Mouse (Mus musculus) cerebellum, adult 2 months (tissue): ENCODE results near the gene Pck2. TPM values are rescaled to one million over a fixed set of nuclear protein-coding genes. Genes with fewer than 3 reads are reported as not detected.
A peak's percentile ranks its signal among the peaks of the same experiment; 100 is the strongest.

Source experiments
- DNase-seq, 2 experiments: peaks; one replicate each; pipeline ENCODE4 v3.0.0; 2021
- H3K27ac ChIP-seq: fragments of 200-500 bp; 2 replicates; pipeline ENCODE4 v1.5.1; 2012; ENCODE audit warnings: low read length, control low read depth, inconsistent platforms; ENCODE audit not compliant: insufficient read depth
- H3K27me3 ChIP-seq: fragments of 200-500 bp; 2 replicates; pipeline ENCODE4 v1.6.1; 2012; ENCODE audit warnings: inconsistent platforms, mild to moderate bottlenecking, low read length, moderate library complexity; ENCODE audit not compliant: control insufficient read depth, insufficient read depth
- H3K4me1 ChIP-seq: fragments of 200-500 bp; 2 replicates; pipeline ENCODE4 v1.6.1; 2011; ENCODE audit warnings: low read length; ENCODE audit not compliant: control insufficient read depth, insufficient read depth
- H3K4me3 ChIP-seq: fragments of 200-500 bp; replicated peaks from 2 replicates; pipeline ENCODE3; 2011; ENCODE audit warnings: mild to moderate bottlenecking, low read depth, low read length, control low read depth; ENCODE audit not compliant: insufficient read depth
- CTCF ChIP-seq: fragments of 200-500 bp; IDR thresholded peaks from 2 replicates; pipeline ENCODE4 v1.5.1; 2011; ENCODE audit warnings: low read depth, mild to moderate bottlenecking, control low read depth, low read length, moderate library complexity, borderline replicate concordance; ENCODE audit not compliant: insufficient read depth
- POLR2A ChIP-seq: fragments of 200-500 bp; IDR thresholded peaks from 2 replicates; pipeline ENCODE4 v1.6.1; 2011; ENCODE audit warnings: low read length, control low read depth, borderline replicate concordance; ENCODE audit not compliant: insufficient read depth
- WGBS: fragments of 180-500 bp; shearing (Covaris S2); methylation state at CpG from one replicate; pipeline ENCODE4 v1.1.7; 2018; 5-methylcytosine and 5-hydroxymethylcytosine counted together
- polyA plus RNA-seq: library from polyadenylated mRNA; depleted of rRNA; stranded (reverse); fragments of >200 nt; gene quantifications from 2 replicates; pipeline ENCODE4 v1.2.3, GENCODE M21; 2012

Pck2 gene
- polyA plus RNA-seq, 1 experiment: 44.8 TPM

DNA sequence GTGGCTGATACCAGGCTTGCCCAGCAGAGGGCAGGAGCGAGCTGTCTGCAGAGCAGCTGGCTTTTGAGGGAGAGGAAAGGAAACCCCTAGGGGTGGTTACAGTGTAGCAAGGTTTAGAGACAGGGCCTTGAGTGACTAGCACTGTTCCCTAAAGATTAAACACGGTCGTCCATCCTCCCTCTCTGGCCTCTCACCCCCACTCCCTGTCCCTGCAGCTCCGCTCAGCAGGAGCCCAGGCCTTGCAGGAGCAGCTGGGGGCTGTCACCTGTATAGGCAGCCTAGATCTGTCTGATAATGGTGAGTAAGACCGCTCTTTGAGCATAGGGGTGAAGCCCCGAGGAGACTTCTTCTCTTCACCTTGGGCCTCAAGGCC, 42.6 kb upstream of the Pck2 start:
- no peak for TF ChIP-seq POLR2A
- peak; percentile 98 for TF ChIP-seq CTCF
- Histone ChIP-seq H3K27ac (no peak overlapping the region), H3K4me3 (no peak overlapping the region), H3K4me1 (peaks cover 8% of the 10 kb centered on the region), H3K27me3 (no peaks in the 10 kb centered on the region)
- 33% methylated on average over 6 of the region's 6 CpGs for WGBS
- DNase-seq: peak; percentile 79 to 92

DNA sequence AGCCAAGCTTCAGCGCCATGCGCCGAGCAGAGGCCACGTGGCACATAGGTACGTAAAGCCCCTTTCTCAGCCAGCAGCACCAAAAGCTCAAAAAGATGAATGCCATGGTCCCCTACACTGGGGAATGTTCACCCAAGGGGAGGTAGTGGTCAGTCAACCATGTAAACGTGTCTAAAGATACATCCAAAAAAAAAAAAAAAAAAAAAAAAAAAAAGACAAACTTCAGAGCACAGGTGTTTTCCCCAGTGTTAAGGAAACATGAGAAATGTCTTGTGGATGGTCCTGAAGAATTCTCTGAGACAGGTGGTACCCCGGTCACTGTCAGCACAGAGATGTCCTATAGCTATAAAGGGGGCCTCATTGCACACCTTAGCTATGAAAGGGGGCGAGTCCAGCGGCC, 34.5 kb upstream of the Pck2 start:
- Histone ChIP-seq H3K4me1 (no peaks in the 10 kb centered on the region), H3K4me3 (no peak overlapping the region), H3K27ac (no peak overlapping the region), H3K27me3 (no peaks in the 10 kb centered on the region)
- no peak for TF ChIP-seq POLR2A
- no peak for TF ChIP-seq CTCF
- 79% methylated on average over 9 of the region's 9 CpGs for WGBS
- DNase-seq: no peak

DNA sequence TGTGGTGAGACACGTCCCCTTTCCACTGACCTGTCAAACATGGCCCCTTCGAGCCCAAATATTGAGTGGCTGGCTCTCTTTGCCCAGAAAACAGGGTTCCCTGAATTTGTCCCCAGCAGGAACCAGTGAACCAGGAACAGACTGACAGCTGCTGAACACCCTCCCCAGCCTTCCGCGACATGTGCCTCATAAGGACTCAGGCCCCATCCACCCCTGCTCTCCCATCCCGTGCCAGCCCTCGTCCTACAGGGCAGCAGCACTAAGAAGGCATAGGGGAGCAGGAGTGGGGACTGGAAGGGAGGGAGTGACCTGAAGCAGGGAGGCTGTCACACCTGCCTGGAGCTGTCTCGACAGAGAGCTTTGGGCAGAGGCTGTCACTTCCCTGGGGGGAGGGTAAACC, 32.3 kb upstream of the Pck2 start:
- TF ChIP-seq POLR2A (no peak), CTCF (no peak)
- Histone ChIP-seq H3K4me1 (no peaks in the 10 kb centered on the region), H3K27ac (no peak overlapping the region), H3K27me3 (no peaks in the 10 kb centered on the region), H3K4me3 (no peak overlapping the region)
- WGBS: 27% methylated on average over 7 of the region's 7 CpGs
- DNase-seq: no peak

DNA sequence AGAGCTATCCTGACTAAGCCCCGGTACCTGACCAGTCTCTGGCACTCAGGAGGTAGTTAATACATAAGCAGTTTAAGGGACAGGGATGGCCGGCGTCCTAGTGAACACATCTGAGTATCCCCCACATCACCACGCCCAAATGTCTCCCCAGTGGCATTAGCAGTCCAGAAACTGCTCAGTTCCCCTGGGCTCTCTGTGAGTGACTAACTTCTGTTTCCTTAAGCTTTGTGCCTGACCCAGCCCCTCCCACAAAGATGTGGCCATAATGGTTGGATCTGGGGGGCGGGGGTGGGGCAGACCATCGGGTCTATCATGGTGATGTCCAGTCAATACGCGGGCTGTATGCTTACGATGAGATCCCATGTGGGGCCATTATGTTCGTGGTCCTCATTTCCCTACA, 30.5 kb upstream of the Pck2 start:
- WGBS: 70% methylated on average over 10 of the region's 10 CpGs
- Histone ChIP-seq H3K27me3 (no peaks in the 10 kb centered on the region), H3K27ac (no peak overlapping the region), H3K4me1 (no peaks in the 10 kb centered on the region), H3K4me3 (no peak overlapping the region)
- no peak for DNase-seq
- TF ChIP-seq CTCF: no peak
- TF ChIP-seq POLR2A: no peak

DNA sequence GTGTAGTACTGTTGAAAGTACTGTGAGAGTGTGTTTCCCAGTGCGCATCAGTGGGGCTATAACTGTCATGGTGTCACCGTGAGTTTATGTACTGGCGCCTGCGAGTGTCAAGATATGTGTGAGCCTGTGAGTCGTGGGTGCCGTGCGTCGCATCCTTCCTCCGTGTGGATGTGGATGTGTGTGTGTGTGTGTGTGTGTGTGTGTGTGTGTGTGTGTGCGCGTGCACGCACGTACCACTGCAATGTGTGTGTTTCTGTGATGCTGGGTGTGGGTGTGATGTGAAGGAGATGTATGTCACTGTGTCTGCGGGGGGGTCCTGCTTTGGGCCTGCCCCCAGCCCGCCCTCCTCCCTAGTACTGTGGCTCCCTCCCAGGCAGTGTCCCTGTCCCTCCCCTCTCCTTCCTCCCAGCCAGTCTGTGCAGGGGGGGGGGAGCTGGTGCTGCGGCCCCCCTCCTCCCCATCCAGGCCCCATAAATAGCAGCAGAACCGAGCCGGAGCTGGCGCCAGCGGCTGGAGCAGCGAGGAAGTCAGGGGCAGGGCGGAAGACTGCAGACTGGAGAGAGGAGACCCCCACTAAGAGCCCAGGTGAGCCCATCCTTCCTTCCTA, 29.8 kb upstream of the Pck2 start, which contains the start of gene Cpne6:
TSS of gene Cpne6 (plus strand) at position 321 of the 607 bp plus-strand sequence.
- H3K27me3 ChIP-seq: no peaks in the 10 kb centered on the region
- no peak within 1 kb of the TSS for H3K27ac ChIP-seq
- no peak within 1 kb of the TSS for H3K4me3 ChIP-seq
- TF ChIP-seq POLR2A: no peak
- TF ChIP-seq CTCF: no peak
- no peaks in the 10 kb centered on the region for H3K4me1 ChIP-seq
- 69% methylated on average over 22 of the region's 22 CpGs for WGBS
- DNase-seq: no peak

DNA sequence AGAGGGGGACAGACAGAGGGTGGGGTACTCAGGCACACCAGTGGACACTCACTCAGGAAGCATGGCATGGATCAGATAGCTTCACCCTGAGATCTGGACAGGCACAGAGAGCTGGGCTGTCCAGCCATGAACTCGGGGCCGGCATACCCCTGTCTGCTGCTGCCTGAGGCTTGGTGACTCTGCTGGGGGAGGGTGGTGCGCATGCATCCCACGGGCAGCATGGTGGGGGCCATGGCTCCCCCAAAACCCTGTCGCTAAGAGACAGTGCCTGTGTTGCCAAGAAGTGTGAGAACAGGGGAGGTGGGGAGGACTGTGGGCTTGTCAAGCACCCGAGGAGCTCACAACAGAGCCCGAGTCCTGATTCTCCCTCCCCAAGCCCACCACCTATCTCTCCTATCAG, 29.0 kb upstream of the Pck2 start:
- Histone ChIP-seq H3K4me3 (no peak overlapping the region), H3K27me3 (no peaks in the 10 kb centered on the region), H3K4me1 (no peaks in the 10 kb centered on the region), H3K27ac (no peak overlapping the region)
- TF ChIP-seq CTCF (no peak), POLR2A (no peak)
- 19% methylated on average over 7 of the region's 7 CpGs for WGBS
- no peak for DNase-seq

DNA sequence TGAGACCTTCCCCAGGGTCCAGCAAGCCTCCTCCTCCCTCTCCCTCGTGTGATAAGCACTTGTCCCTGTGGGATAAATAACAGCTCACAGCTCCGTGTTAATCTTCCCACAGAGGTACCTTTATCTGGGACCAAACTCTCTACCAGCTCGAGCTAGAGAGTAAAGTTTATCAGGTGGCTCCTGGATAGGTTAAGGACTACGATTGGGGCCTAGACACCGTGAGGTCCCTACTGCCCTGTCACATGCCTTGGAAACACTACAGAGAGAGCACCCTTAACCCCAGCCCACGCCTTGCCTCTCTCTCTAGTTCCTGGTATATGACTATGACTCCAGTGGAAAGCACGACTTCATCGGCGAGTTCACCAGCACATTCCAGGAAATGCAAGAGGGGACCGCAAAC, 26.1 kb upstream of the Pck2 start:
- Histone ChIP-seq H3K27me3 (no peaks in the 10 kb centered on the region), H3K4me3 (no peak overlapping the region), H3K4me1 (0 out of 2 replicates have a peak, but pooled peaks cover under 1% of the 10 kb centered on the region), H3K27ac (no peak overlapping the region)
- DNase-seq: no peak
- TF ChIP-seq CTCF (no peak), POLR2A (no peak)
- WGBS: 78% methylated on average over 10 of the region's 10 CpGs

DNA sequence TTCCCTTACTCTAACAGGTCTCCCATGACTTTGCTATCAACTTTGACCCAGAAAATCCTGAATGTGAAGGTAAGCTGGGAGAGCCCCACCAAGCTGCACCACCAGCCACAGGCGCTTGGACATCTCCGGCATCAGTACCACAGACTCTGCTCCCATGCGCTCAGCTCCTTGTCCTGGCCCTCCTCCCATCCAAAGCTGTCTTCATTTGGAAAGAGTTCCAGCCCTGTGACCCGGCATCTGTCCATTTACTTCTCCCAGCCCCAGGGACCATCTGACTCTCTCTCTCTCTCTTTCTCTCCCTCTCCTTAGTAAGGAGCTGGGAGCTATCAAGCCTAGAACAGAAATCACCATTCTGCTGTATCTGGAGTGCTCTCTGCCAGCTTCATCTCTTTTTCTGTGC, 24.2 kb upstream of the Pck2 start:
- no peak for DNase-seq
- H3K4me3 ChIP-seq: no peak overlapping the region
- no peak for TF ChIP-seq CTCF
- no peak for TF ChIP-seq POLR2A
- no peak overlapping the region for H3K27ac ChIP-seq
- no peaks in the 10 kb centered on the region for H3K27me3 ChIP-seq
- peaks cover 2% of the 10 kb centered on the region; the same call in 1 of the 2 replicates for H3K4me1 ChIP-seq
- 69% methylated on average over 4 of the region's 4 CpGs for WGBS

DNA sequence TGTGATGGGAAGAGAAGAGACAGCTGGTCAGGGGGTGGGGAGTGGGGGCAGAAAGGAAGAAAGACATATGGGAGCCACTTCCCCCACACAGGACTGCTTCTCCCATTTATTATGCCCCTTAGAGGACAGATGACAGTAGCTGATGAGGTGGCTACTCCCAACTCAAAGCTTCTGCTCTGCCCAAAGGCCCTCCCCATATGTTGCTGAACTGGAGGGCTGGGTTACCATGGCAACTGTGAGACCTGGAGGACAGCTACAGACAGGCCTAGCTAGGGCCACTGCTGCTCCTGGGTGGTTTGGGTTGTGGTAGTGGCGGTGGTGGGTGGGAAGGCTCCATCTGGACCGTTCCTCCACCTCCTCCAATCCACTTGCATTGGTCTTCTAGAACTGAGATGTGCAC, 21.2 kb upstream of the Pck2 start:
- H3K27ac ChIP-seq: no peak overlapping the region
- WGBS: 60% methylated on average over 2 of the region's 2 CpGs
- no peak for DNase-seq

More for the DNA sequence above, 21.2 kb upstream of the Pck2 start:
- no peak for TF ChIP-seq CTCF
- no peak for TF ChIP-seq POLR2A
- Histone ChIP-seq H3K4me3 (no peak overlapping the region), H3K27me3 (no peaks in the 10 kb centered on the region), H3K4me1 (peaks cover 2% of the 10 kb centered on the region; the same call in 1 of the 2 replicates)
